Mouse (Mus musculus) CH12F3 (cell line): ENCODE measurements around the gene Cacna1e.

ENCODE experiments used
- in situ Hi-C: fragments of 300-500 bp; cut with MboI; formaldehyde crosslinking; loops from 2 replicates; pipeline ENCODE4 v1.14.3; 2020; ENCODE audit warnings: low sequenced_read_pairs

Cacna1e gene

DNA sequence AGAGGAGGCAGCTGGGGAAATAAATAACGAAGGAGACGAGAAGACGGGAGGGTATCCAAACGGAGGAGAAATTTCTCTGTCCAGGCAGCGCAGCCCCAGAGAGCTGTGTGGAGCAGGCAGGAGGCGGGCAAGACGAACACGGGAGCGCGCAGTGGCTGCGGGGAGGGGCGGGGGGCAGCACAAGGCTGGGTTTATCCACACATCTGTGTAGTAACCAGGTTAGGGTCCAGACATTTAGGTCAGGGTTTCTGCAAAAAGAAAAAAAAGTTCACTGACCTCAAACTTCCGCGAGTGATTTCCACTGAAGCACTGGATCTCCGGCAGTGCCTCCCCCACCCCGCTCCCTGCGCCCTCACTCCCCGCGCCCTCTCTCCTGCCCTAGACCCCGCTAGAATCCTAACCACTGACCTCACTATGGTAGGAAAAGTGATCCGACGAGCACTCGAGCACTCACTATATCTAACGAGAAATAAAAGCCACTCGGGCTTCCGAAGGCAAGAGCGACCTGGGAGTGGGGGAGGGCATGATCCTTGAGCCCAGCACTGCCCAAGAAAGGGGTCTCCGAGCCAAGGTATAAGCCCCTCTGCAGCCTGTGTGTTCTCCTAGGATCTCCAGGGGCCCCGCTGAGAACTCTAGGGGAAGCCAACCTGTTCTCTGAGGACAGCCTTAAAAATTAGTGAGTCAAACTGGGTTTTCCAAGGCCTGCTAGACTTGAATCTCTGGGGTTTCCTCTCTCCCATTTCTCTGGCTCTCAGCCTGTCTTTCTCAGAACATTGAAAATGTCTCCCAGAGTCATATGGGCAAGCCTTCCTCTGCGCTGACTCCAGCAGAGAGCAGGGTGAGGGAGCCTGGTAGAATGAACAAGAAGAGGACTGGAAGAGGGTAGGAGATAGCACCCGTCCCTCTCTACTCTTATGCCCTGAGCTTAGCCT lies at the start of gene Cacna1e:
TSS of gene Cacna1e (minus strand) at position 227 of the 932 bp plus-strand sequence.
- in situ Hi-C loops: no loop called here

DNA sequence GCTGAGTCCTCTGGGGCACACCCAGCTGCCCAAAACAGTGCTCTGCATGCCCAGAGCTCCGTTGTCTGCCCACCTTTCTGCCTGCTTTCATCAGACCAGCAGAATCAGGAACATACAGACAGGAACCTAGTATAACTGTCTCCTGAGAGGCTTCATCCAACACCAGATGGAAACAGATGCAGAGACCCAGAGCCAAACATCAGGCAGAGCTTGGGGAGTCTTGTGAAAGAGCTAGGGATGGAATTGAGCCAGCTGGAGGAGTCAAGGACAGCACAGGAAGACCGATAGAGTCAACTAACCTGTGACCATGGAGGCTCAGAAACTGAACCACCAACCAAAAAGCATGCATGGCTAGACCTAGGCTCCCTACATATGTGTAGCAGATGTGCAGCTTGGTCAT lies 34.1 kb upstream of the Cacna1e start:
- in situ Hi-C loops: no loop called here

DNA sequence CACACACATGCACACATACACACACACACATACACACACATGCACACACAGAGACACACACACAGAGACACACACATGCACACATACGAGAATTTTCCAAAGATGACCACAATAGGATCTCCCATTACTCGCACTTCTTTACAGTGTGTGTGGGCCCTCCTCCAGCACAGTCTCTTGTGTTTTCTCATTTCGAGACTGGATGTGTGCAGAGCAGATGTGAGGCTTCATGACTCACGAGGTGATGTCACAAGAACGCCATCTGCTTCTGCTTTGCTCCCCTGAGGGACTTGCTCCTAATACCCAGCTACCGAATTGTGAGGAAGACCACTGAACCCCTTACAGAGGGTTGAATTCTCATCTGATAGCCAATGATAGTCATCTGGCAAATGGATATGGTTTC lies 33.1 kb upstream of the Cacna1e start:
- in situ Hi-C loops: no loop called here

DNA sequence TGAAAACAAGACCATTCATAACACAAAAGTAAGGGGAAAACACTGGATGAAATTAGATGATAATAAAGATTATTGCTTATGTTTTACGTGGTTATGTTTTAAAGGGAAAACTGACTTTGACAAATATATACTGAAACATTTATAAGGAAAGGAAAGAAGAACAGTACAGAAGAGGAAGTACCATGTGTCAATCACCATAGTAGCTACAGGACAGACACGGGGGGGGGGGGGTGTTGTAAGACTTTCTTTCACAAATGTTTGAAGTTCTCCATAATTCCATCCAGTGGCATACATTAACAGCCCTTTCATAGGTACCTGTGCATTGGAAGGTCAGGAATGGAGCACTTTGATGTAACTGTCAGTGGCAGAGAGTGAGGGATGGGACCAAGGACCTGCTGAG lies 25.3 kb upstream of the Cacna1e start:
- in situ Hi-C loops: no loop called here

DNA sequence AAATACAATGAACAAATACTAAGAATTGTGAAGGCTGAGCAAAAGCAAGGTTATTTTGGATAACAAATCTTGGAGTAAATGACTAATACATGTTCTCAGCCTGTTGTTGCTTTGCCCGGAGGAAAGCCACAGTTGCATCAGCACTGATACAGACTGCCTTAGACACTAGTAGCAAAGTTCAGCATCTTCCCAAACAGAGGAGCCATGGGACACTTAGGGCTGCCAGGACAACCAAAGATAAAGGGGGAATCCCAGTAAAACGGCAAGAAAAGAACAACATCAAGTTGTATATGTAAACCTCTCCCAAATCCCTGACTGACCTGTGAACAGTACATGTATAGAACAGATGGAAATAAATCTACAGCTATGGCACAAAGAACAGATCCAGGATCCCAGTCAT lies 13.1 kb upstream of the Cacna1e start:
- in situ Hi-C loops: no loop called here

DNA sequence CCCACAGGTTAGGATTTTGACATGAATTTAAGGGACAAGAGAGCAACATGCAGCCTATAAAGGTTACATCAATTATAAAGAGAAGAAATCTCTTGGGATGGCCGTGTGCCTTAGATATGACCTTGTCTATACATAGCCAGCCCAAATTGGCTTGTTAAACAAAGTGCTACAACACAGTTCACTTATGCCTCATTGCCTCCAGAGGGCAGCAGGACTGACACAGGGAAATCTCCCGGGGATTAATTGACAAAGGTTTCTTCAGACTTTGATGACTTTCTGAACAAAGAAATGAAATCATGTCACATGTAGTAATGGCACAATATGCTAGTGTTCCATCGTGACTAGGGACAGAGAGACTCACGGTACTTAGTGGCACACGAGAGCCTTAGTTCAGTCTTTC lies 5.9 kb upstream of the Cacna1e start:
- in situ Hi-C loops: no loop called here

DNA sequence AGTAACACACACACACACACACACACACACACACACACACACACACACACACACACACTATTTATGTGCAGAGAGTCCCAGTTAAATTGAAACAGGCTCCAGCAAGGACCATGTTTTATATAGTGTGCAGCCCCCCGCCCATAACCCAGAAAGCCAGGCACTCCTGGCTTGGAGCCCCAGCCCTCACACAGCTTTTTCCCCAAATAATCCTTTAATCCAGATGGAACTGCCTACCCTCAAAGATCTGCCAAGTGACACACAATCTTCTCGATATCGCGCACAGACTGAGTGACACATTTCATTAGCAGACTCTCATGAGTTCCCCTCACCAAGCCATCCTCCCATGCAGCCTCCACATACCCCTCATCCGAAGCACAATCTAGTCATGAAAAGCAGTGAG lies 4.2 kb upstream of the Cacna1e start:
- in situ Hi-C loops: no loop called here

DNA sequence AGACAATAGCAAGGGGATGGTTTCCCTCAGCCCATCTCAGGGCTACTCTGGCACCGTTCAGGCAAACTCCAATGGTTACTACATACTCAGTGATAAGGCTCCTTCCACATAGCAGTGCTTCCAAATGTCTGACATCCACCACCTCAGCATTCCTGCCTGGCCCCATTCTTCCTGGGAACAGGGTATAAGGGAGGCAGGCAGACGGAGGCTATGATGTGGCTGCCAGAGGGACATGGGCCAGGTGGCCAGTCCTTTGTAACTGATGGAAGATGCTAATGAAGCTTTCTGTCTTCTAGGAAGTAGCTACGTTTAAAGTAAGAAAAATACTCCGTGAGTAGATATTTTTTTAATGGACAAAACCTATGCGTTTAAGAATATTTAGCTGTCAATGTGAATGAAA lies 3.7 kb upstream of the Cacna1e start:
- in situ Hi-C loops: no loop called here

DNA sequence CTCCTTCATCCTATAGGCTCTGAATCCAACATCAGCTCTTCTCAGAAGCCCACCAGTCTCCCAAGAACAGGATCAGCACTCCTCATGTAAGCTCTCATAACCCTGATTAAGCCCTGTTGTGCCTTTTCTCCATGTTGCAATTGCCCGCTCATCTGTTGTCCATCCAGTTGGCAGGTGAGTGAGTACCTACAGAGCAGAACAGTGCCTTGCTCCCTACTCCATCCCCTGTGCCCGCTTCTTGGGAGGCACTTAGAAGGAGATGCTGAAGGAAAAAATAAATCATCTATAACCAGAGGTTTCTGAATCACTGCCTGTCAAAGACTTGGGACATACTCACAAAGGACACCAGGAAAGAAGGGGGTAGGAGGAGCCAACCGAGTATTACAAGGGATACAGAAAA lies 3.2 kb upstream of the Cacna1e start:
- in situ Hi-C loops: no loop called here

DNA sequence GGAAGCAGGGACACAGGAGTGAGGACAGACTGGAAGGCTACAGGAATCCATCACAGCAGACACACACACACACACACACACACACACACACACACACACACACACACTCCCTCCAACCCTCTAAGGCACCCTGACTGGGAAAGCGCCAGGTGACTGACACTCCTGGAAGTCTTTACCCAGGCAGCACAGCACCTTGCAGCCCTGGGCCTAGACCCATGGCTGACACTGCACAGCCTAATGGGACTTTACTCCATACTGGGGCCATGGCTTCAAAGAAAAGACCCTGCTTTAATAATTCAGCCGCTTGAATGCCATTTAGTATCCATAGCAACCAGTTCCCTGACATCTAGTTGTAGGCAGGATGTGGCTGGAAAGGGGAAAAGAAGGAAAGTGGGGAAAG lies 2.3 kb upstream of the Cacna1e start:
- in situ Hi-C loops: no loop called here

DNA sequence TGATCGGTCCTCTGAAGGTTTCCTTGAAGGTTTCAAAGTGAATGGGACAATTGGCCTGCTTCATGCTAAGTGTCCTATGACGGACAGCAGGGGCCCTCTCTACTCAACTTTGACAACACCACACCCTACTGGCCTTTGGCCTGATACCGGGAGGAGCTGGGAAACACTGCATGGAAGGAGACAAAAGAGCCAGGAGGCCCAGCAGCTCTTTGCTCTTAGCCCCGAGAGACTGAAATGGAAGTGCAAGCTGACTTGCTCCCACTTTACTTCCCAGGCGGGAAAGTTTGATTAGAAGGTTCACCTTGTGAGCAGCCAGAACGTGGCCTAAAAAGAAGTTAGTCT lies 877 bp upstream of the Cacna1e start:
- in situ Hi-C loops: no loop called here

DNA sequence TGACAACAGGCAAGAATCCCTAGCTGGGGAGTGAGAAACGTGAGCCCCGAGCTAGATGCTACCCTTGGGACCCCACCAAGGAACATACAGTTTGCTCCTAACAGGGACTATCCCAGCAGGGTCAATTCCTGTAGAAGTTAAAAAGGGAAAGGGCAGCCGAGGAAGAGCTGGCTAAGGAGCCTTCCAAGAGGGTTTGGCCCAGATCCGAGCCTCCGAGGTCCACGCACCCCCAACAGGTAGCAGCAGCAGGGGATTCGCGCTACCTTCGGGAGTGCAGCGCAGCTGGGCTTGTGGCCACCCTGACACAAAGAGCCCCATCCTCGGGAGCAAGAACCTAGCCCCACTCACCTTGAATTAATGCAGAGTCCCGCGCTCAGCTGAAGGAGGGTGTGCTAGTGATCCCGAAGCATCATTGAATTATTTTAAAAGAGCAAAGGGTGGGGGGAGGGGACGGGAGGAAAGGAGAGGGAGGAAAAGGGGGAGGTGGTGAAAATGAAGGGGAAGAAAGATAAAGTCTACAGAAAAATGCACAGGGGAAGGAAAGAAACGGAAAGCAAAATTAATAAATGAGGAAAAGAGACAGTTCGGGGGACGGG lies 607 bp downstream of the Cacna1e start:
- in situ Hi-C loops: no loop called here

DNA sequence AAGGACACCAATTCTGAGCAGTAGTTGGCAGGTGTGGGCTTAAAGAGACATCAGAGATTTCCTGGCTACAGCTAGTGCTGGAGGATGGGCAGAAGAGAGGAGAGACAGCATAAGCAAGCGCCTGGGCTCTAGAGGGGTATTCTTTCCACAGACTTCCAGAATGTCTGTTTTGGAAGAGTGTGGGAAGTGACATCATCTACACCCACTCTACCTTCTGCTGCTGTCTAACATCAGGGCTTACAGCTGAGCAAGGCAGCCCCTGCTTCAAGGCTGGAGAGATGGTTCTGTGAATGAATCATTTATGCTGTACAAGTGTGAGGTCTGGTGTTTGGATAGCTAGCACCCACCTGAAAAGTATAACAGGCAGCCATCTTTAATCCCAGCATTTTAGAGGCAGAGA lies 18.3 kb downstream of the Cacna1e start:
- in situ Hi-C loops: no loop called here

DNA sequence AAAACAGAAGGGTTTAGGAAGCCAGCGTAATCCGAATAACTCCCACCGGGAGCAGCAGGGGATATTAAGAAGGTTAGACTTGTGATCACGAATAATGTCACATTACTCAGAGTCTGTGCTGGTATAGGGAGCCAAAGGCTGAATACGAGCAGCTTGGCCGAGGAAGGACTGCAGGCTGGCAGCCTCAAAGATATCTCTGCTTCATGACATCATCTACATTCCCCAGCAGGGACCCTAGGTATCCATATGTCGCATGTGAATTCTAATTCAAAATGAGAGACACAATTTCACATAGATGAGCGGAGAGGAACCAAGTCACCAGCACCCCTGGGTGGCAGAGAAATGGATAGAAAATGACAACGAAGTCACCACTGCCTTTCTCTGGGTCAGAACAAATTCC lies 22.9 kb downstream of the Cacna1e start:
- in situ Hi-C loops: no loop called here

DNA sequence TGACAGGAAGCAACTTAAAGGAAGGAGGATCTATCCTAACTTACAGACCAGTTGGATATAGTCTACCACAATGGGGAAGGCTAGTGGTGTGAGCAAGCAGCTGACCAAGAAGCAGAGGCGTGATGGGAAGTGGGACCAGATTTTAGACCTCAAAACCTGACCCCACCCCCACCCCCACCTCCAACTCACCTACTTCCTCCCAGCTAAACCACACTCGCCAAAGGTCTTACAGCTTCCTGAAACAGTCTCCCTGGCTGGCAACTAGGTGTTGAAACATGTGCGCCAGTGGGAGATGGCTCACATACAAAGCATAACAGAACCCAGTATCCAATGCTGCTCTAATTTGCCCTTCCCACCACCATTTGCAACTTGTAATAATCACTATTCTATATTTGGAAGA lies 29.7 kb downstream of the Cacna1e start:
- in situ Hi-C loops: no loop called here

DNA sequence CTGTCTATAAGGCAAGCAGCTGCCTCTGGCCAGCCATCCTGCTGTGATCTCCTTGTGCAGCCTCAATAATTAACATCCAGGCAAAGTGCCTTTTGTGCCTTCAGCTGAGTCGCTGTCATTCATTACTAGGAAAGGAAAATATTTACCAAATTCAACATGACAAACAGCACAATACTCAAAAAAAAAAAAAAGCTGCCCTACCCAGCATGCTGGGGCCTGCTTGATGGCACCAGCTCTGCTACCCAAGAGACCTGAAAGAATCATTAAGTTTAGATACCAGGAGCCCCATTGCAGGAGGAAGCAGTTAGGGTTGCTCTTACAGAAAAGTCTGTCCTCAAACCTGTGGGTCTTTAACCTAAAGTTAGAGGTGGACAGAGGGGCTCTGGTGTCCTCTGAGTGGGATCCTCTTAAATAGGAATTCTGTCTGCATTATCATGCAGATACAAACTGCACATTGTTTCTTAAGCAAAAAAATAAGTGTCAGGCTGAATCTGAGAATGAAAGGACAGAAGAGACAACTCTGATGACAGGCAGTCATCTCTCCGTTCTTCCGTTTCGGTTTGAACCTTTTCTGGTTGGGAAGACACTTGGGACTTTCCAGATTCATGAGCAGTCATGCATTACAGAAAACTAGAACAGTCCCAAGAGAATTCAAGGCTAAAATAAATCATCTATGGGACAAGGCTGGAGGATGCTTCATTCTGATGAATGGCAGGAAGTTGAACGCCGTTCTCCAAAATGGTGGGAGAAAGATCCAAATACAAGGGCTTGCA lies 33.6 kb downstream of the Cacna1e start:
- in situ Hi-C loops: no loop called here

DNA sequence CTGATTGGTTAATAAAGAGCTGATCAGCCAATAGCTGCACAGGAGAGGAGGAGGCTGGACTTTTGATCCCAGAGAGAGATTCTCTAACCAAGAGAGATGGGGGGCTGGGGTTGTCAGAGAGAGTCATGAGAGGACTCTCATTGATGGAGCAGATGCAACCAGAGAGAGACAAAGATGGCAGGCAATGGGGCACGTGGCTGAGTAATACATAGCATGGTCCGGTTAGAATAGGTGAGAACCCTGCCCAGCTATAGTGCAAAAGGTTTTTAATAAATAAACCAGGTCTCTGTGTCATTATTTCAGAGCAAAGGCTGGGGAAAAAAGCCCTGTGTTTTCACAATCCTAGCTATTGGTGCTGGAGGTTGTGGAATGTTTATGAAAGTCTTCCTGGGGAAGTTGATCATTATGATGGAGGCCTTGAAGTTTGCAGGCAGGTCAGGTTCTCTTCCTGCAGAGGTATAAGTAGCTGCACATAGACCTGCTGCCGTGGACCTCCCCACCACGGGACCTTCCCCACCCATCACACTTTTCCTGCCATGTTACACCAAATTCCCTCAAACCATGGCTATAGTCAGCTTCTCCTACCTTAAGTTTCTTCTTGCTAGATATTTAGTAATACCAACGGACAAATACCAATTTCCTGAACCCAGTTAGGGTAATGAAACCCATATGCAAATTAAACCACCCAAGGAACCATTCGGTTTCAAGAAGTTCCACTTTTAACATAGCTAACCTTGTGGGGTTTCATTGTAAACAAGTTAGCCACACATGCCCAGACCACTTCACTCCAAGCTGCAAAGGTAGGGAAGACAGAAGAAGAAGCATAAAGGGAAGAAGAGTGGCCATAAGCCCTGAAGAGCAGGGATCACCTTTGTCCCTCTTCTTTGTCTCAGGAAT lies 35.4 kb downstream of the Cacna1e start:
- in situ Hi-C loops: no loop called here

DNA sequence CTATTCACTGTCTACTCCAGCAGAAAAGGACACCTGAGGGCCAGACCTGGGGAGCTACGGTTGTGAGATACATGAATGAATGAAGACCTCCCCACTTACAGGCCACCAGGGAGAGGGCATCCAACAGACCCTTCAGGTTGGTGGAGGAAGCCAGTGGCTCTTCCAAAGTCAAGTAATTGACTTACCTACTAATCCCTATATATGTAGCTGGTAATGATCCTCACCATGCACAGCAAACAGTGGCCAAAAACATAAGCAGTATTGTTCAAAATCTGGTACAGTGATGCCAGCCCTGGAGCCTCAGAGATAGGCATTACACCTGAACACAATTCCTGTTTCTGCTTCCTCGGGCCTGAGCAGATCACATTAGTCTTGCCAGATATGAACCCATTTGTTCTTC lies 37.4 kb downstream of the Cacna1e start:
- in situ Hi-C loops: no loop called here

DNA sequence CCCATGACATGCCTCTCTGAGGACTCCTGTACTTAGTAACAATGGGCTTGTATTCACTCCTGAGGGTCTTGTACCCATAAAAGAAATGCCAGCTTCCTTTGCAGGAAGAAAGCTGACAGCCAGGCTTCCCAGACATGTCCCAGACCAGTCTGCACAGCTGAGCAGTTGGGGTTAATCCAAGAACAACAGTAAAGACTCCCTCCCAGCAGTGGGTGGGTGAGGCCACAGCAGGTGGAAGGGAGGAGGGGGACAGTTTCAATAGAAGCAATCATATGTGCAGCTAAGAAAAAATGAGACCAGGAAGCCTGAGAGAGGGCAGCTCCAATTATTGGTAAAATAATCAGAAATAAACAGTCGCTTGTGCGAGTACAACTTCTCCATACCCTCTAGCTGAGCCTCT lies 40.9 kb downstream of the Cacna1e start:
- in situ Hi-C loops: no loop called here

DNA sequence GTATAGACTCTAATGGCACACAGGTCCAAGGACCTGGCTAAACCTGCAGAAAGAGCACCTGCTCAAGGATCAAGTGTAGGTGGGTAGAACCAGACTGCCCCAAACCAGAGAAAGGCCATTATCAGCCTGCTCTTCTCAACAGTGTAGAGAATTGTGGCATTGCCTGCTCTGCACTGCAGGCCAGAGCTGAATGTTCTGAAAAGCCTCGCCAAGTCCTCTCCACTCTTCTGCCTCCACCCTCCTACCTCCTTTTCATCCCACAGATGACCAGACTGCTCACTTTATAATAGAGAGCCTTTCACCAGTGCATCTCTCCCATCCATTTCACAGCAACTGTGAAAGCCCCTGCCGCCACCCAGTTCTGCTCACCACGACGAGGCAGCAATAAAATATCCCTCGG lies 42.0 kb downstream of the Cacna1e start:
- in situ Hi-C loops: no loop called here

DNA sequence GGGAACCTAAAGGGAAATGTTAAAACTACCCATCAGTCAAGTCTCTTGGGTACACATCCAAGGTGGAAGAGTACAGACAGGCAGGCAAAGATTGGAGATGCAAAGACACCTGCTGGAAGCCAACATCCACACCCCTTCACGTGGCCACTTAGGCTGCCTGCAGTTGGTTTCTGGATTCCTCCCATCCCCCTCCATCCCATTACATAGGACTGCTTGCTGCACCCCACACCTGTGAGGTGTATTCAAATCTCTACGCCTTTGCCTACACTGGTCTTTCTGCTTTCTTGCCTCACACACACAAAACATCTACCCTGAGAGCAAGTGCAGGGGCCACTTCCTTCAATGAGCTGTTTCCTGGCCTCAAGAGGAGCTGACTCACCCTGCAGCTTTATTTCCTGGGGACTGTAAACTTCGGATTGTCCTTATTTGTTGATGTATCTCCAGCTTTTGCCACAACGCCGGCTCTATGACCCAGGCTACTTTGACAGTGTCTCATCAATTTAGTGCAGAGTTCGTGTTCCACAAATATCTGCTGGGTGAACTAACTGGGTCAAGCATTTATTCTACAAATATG lies 43.2 kb downstream of the Cacna1e start:
- in situ Hi-C loops: no loop called here
